Mouse (Mus musculus) spleen, adult 2 months (tissue): Measurements from ENCODE around the gene Gm6812.

Source experiments
- CTCF ChIP-seq: fragments of 200-500 bp; IDR thresholded peaks from 2 replicates; pipeline ENCODE4 v1.5.1; 2011; ENCODE audit warnings: mild to moderate bottlenecking, inconsistent platforms; ENCODE audit not compliant: insufficient read depth, insufficient read length, insufficient replicate concordance; ENCODE audit errors: extremely low read depth
- POLR2A ChIP-seq: fragments of 200-500 bp; IDR thresholded peaks from 2 replicates; pipeline ENCODE4 v1.6.1; 2011; ENCODE audit warnings: low read depth, low read length, inconsistent platforms

- no peak for TF ChIP-seq POLR2A
- no peak for TF ChIP-seq CTCF
Measured at GRCm38 (mm10) chrX:68865145-68865544, 27.7 kb downstream of the Gm6812 start.
